8 mouse cellular contexts compared by ENCODE assay signal in genomic region chr12:31350944-31351928, GRCm38 (mm10). TPM values are rescaled to one million over a fixed set of nuclear protein-coding genes. Genes with fewer than 3 reads are reported as not detected.
DNase-seq lines count a peak whose midpoint lies in the region; ATAC-seq lines count a peak whose summit lies in the region.

Gene Dld (minus strand): TSS chr12:31351453.

- H3K79me2 ChIP-seq in macrophage (ENCODE audit: inconsistent target): peaks cover 47% of the 10 kb centered on the region

- H3K9ac ChIP-seq in hindbrain, embryonic 16.5 days (ENCODE audit: low read depth, low read length): peak within 1 kb of the TSS; percentile 98

- WGBS in hindbrain, embryonic 16.5 days: 6% methylated on average over 55 of the region's 66 CpGs
- 7% methylated on average over 51 of the region's 66 CpGs for WGBS in macrophage (ENCODE audit: missing documents)

- H3K4me1 ChIP-seq in hindbrain, embryonic 16.5 days (ENCODE audit: control insufficient read depth, insufficient read depth, low read depth, low read length): peaks cover 12% of the 10 kb centered on the region

- H3K27ac ChIP-seq in hindbrain, embryonic 16.5 days (ENCODE audit: low read depth, low read length): peak within 1 kb of the TSS; percentile 85
- peak within 1 kb of the TSS; percentile 38 for H3K27ac ChIP-seq in macrophage

- peak; percentile 86 for DNase-seq in WW6 (ENCODE audit: low read depth, low spot score)
- DNase-seq in cerebellum, postnatal 4 days (ENCODE audit: low spot score in 2 of 2): peak; percentile 91 to 92
- peak; percentile 97 for DNase-seq in gastrocnemius, adult 18-20 months (ENCODE audit: low spot score)
- DNase-seq in left cerebral cortex, adult 18-20 months (ENCODE audit: low spot score in 2 of 2): peak; percentile 98
- DNase-seq in right cerebral cortex, adult 18-20 months: peak; percentile 97
- DNase-seq in urinary bladder, postnatal 10 days (ENCODE audit: low spot score): peak; percentile 83

- ATAC-seq in hindbrain, embryonic 16.5 days: peak; percentile 100

- peak within 1 kb of the TSS; percentile 93 for H3K4me2 ChIP-seq in hindbrain, embryonic 16.5 days (ENCODE audit: low read length)

- H3K27me3 ChIP-seq in hindbrain, embryonic 16.5 days (replicated peaks; ENCODE audit: control insufficient read depth, insufficient read depth, low read length): no peaks in the 10 kb centered on the region

- H3K9me3 ChIP-seq in hindbrain, embryonic 16.5 days (ENCODE audit: control insufficient read depth, low read length): no peaks in the 10 kb centered on the region

- peak within 1 kb of the TSS; percentile 99 for H3K4me3 ChIP-seq in hindbrain, embryonic 16.5 days (ENCODE audit: low read length)
- peak within 1 kb of the TSS; percentile 85 for H3K4me3 ChIP-seq in macrophage (ENCODE audit: inconsistent target)

- peaks cover 11% of the 10 kb centered on the region for H3K36me3 ChIP-seq in hindbrain, embryonic 16.5 days (ENCODE audit: control insufficient read depth, insufficient read depth, low read length)
- H3K36me3 ChIP-seq in macrophage (ENCODE audit: inconsistent target): peaks cover 8% of the 10 kb centered on the region; the same call in 1 of the 2 replicates

RNA-seq across cellular contexts. Expression of gene Dld, which starts in this region (rescaled TPM):
- total RNA-seq in gastrocnemius, adult 18-20 months (2021): 100 to 1,000 TPM; 177 to 200 TPM
- polyA plus RNA-seq in hindbrain, embryonic 16.5 days (2015; fragmentation: Nextera tagmentation; extraction: Ambion mirVana): 122 and 130 TPM in 2 replicates
- total RNA-seq in left cerebral cortex, adult 18-20 months (2021): 100 to 1,000 TPM; 106 to 108 TPM
- 100 to 1,000 TPM in 4 of 26 experiments, 10 to 100 TPM in 22; 52.6 to 138 (median 78.0) TPM for total RNA-seq in macrophage (2018; cell fraction: chromatin; rRNA removed)
- 10 to 100 TPM; 62.1 to 90.4 (median 71.4) TPM for total RNA-seq in macrophage (2018; cell fraction: cytosol; rRNA removed)
- 100 to 1,000 TPM in 1 of 26 experiments, 10 to 100 TPM in 25; 52.5 to 108 (median 72.0) TPM for total RNA-seq in macrophage (2018; cell fraction: nucleus; rRNA removed)
- 62.2 to 102 TPM (median 81.6 TPM) in 3 replicates for polyA plus RNA-seq in macrophage (2018)

Comparison
In these comparisons a context has a peak if more than half of its experiments do, and no peak if none do; other contexts are left out.
1. Peak in every context shown above with its lines: DNase-seq, ATAC-seq, H3K4me3 ChIP-seq and H3K27ac ChIP-seq.